Mouse (Mus musculus): Measurements from ENCODE around the gene Hist1h1t.

DNA sequence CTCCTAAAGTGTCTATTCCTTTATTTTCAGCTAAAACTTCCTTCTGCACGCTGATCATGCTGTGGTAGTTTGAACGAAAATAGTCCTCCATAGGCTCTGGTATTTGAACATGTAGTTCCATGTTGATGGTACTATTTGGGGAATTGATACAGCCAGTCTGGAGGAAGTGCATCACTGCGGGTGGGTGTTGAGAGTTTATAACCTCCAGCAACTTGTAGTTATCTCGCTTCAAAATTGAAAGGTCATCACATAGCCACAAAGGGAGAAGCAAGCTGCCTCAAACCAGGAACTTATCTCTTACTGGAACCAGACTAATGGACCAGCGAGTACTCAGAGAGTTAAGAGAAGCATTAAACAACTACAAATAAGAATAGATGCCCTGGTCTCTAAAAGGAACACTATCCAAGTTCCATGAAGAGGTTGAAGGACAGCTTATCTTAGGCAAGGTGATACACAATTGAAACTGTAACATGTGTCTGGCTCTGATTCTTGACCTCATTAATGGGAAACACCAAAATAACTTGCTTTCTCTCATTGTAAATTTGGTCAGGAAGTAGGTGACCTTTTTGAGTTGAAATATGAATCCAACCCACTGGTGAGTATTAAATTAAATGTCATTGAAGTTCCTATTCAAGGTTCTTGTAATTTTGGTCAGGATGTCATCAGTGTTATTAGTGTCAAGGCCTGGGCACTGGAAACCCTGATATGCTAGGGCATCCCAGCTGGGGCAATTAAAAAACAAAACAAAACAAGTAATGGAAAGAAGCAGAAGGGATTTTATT is 20.8 kb downstream of the Hist1h1t start:
- no peak for TF ChIP-seq CTCF (IDR thresholded peaks at IDR 0.05; ENCODE audit: borderline replicate concordance, control insufficient read depth, extremely low read depth, insufficient read depth, low read length, poor library complexity)
- no peak for TF ChIP-seq POLR2A (IDR thresholded peaks at IDR 0.05; ENCODE audit: control insufficient read depth, extremely low read depth, insufficient read depth, low read length, poor library complexity)

Measured in thymus, adult 2 months (tissue).